Mouse (Mus musculus) ES-E14 (cell line): Measurements from ENCODE around the gene Lamc1.

Source experiments
- CHD2 ChIP-seq: IDR thresholded peaks from 2 replicates; pipeline ENCODE4 v1.6.1; 2014; ENCODE audit warnings: mild to moderate bottlenecking, low read depth, low read length, inconsistent platforms
- MAFK ChIP-seq: IDR thresholded peaks from 2 replicates; pipeline ENCODE4 v1.6.1; 2014; ENCODE audit warnings: mild to moderate bottlenecking, low read depth, low read length, inconsistent platforms; ENCODE audit not compliant: insufficient read depth
- ZNF384 ChIP-seq: IDR thresholded peaks from 2 replicates; pipeline ENCODE4 v1.6.1; 2012; ENCODE audit warnings: low read depth, low read length, inconsistent platforms

- TF ChIP-seq ZNF384 (no peak), MAFK (no peak), CHD2 (no peak)
Observed at GRCm38 (mm10) chr1:153241346-153241745, 91.2 kb downstream of the Lamc1 start.
